Mouse (Mus musculus) lung, postnatal 10 days (tissue): ENCODE results near the gene Pcyt1a.

ENCODE experiments used
- DNase-seq: peaks from one replicate; pipeline ENCODE4 v3.0.0; 2021

Gene Pcyt1a

GRCm38 (mm10) chr16:32511827-32512490, 81.2 kb downstream of the Pcyt1a start:
- no peak for DNase-seq

GRCm38 (mm10) chr16:32512921-32513320, 82.2 kb downstream of the Pcyt1a start:
- DNase-seq, result no peak

- DNase-seq, result no peak
These were observed 82.7 kb downstream of the Pcyt1a start for GRCm38 (mm10) chr16:32513401-32513800.

- no peak for DNase-seq
These were observed 83.2 kb downstream of the Pcyt1a start for GRCm38 (mm10) chr16:32513948-32514347.

- DNase-seq, result no peak
These were observed 85.6 kb downstream of the Pcyt1a start for GRCm38 (mm10) chr16:32516006-32516962.

GRCm38 (mm10) chr16:32517785-32518481, 87.2 kb downstream of the Pcyt1a start:
- no peak for DNase-seq

- no peak for DNase-seq
These were observed 89.1 kb downstream of the Pcyt1a start for GRCm38 (mm10) chr16:32519656-32520371.

- no peak for DNase-seq
These were observed 89.6 kb downstream of the Pcyt1a start for GRCm38 (mm10) chr16:32520372-32520748.

- DNase-seq, result no peak
These were observed 92.0 kb downstream of the Pcyt1a start for GRCm38 (mm10) chr16:32522578-32523194.

- peak; percentile 56 for DNase-seq
These were observed 92.9 kb downstream of the Pcyt1a start for GRCm38 (mm10) chr16:32523462-32524243.

- DNase-seq, result no peak
These were observed 93.5 kb downstream of the Pcyt1a start for GRCm38 (mm10) chr16:32524244-32524615.
